Mouse (Mus musculus) midbrain, embryonic 11.5 days (tissue): ENCODE data around the gene Pcdh17. TPM values are rescaled to one million over a fixed set of nuclear protein-coding genes. Genes with fewer than 3 reads are reported as not detected.

ENCODE experiments used
- ATAC-seq: fragments of 200-750 bp; cut with Nextera tagmentation; 2 replicates; pipeline ENCODE4 v1.8.0; 2017; ENCODE audit warnings: moderate TSS enrichment, moderate library complexity; ENCODE audit not compliant: low FRiP score
- DNase-seq: peaks from one replicate; pipeline ENCODE4 v3.0.0; 2015; ENCODE audit warnings: low spot score; ENCODE audit errors: missing footprints
- H3K27ac ChIP-seq: fragments of 300-500 bp; sonication (generic); 2 replicates; pipeline ENCODE4 v1.5.1; 2014; ENCODE audit warnings: low read depth, low read length
- H3K27me3 ChIP-seq: fragments of 300-500 bp; sonication (generic); 2 replicates; pipeline ENCODE4 v1.6.1; 2014; ENCODE audit warnings: mild to moderate bottlenecking, low read length, moderate library complexity, mixed read lengths; ENCODE audit not compliant: control insufficient read depth, insufficient read depth
- H3K36me3 ChIP-seq: fragments of 300-500 bp; sonication (generic); 2 replicates; pipeline ENCODE4 v1.6.1; 2014; ENCODE audit warnings: mild to moderate bottlenecking, low read length, moderate library complexity, mixed read lengths; ENCODE audit not compliant: control insufficient read depth, insufficient read depth
- H3K4me1 ChIP-seq: fragments of 300-500 bp; sonication (generic); 2 replicates; pipeline ENCODE4 v1.6.1; 2014; ENCODE audit warnings: low read length; ENCODE audit not compliant: control insufficient read depth, insufficient read depth
- H3K4me2 ChIP-seq: fragments of 300-500 bp; sonication (generic); 2 replicates; pipeline ENCODE4 v1.6.1; 2014; ENCODE audit warnings: mild to moderate bottlenecking, moderate library complexity
- H3K4me3 ChIP-seq: fragments of 300-500 bp; sonication (generic); 2 replicates; pipeline ENCODE4 v1.5.1; 2014; ENCODE audit warnings: low read depth, low read length
- H3K9ac ChIP-seq: fragments of 300-500 bp; sonication (generic); 2 replicates; pipeline ENCODE4 v1.6.1; 2014; ENCODE audit warnings: low read length
- H3K9me3 ChIP-seq: fragments of 300-500 bp; sonication (generic); 2 replicates; pipeline ENCODE4 v1.6.1; 2016; ENCODE audit warnings: low read length; ENCODE audit not compliant: control insufficient read depth
- WGBS: fragments of 180-500 bp; shearing (Covaris S2); extraction: QIAGEN DNeasy Blood & Tissue Kit; methylation state at CpG from one replicate; pipeline ENCODE4 v1.1.7; 2014; 5-methylcytosine and 5-hydroxymethylcytosine counted together
- polyA plus RNA-seq: library from polyadenylated mRNA; unstranded; fragments of >200 nt; fragmentation: Nextera tagmentation; extraction: Ambion mirVana; gene quantifications from 2 replicates; pipeline ENCODE4 v1.2.1, GENCODE M21; 2014

Pcdh17 gene
- polyA plus RNA-seq, 1 experiment from 2014 or later, result 3.3 TPM

GRCm38 (mm10) chr14:84444663-84445502 is 1.5 kb downstream of the Pcdh17 start:
- H3K36me3 ChIP-seq, result no peaks in the 10 kb centered on the region
- no peaks in the 10 kb centered on the region for H3K9me3 ChIP-seq
- no peak overlapping the region for H3K27ac ChIP-seq
- 0 out of 2 replicates have a peak, but pooled peaks have one; percentile 22 for ATAC-seq
- 0% methylated on average over 21 of the region's 21 CpGs for WGBS
- peaks cover 26% of the 10 kb centered on the region for H3K27me3 ChIP-seq
- DNase-seq, result peak; percentile 92
- H3K4me1 ChIP-seq, result peaks cover 7% of the 10 kb centered on the region; the same call in 1 of the 2 replicates
- H3K4me2 ChIP-seq, result peak overlapping the region; percentile 88
- H3K9ac ChIP-seq, result peak overlapping the region; percentile 58
- peak overlapping the region; percentile 53 for H3K4me3 ChIP-seq

- Histone ChIP-seq H3K9me3 (no peaks in the 10 kb centered on the region), H3K4me2 (peak overlapping the region; percentile 88), H3K27ac (no peak overlapping the region), H3K4me1 (peaks cover 7% of the 10 kb centered on the region; the same call in 1 of the 2 replicates), H3K27me3 (peaks cover 26% of the 10 kb centered on the region), H3K36me3 (no peaks in the 10 kb centered on the region), H3K9ac (peak overlapping the region; percentile 58), H3K4me3 (peak overlapping the region; percentile 53)
- ATAC-seq (0 out of 2 replicates have a peak, but pooled peaks have one; percentile 4), DNase-seq (peak; percentile 97)
- under 1% methylated on average over 59 of the region's 59 CpGs for WGBS
Measured at GRCm38 (mm10) chr14:84445503-84446410, 2.4 kb downstream of the Pcdh17 start.

GRCm38 (mm10) chr14:84446411-84446915 is 3.1 kb downstream of the Pcdh17 start:
- Histone ChIP-seq H3K9ac (peak overlapping the region; percentile 58), H3K4me1 (peaks cover 7% of the 10 kb centered on the region; the same call in 1 of the 2 replicates), H3K4me2 (peak overlapping the region; percentile 88), H3K27ac (no peak overlapping the region), H3K27me3 (peaks cover 26% of the 10 kb centered on the region), H3K36me3 (no peaks in the 10 kb centered on the region), H3K9me3 (no peaks in the 10 kb centered on the region), H3K4me3 (peak overlapping the region; percentile 53)
- DNase-seq, result peak; percentile 97
- 4% methylated on average over 37 of the region's 37 CpGs for WGBS
- ATAC-seq, result no peak

GRCm38 (mm10) chr14:84446941-84447641 is 3.7 kb downstream of the Pcdh17 start:
- Histone ChIP-seq H3K27ac (no peak overlapping the region), H3K9ac (no peak overlapping the region), H3K4me3 (peak overlapping the region; percentile 53), H3K27me3 (peaks cover 26% of the 10 kb centered on the region), H3K4me1 (peaks cover 7% of the 10 kb centered on the region; the same call in 1 of the 2 replicates), H3K4me2 (peak overlapping the region; percentile 88), H3K9me3 (no peaks in the 10 kb centered on the region), H3K36me3 (no peaks in the 10 kb centered on the region)
- peak; percentile 97 for DNase-seq
- peak; percentile 14 for ATAC-seq
- WGBS, result 8% methylated on average over 45 of the region's 45 CpGs

- ATAC-seq (no peak), DNase-seq (peak; percentile 94)
- Histone ChIP-seq H3K4me2 (peak overlapping the region; percentile 88), H3K4me1 (peaks cover 7% of the 10 kb centered on the region; the same call in 1 of the 2 replicates), H3K4me3 (peak overlapping the region; percentile 53), H3K36me3 (no peaks in the 10 kb centered on the region), H3K9me3 (no peaks in the 10 kb centered on the region), H3K27me3 (peaks cover 26% of the 10 kb centered on the region), H3K27ac (no peak overlapping the region), H3K9ac (peak overlapping the region; percentile 9; the same call in 1 of the 2 replicates)
- WGBS, result 4% methylated on average over 45 of the region's 45 CpGs
Measured at GRCm38 (mm10) chr14:84447661-84448380, 4.5 kb downstream of the Pcdh17 start.

- Histone ChIP-seq H3K27ac (no peak overlapping the region), H3K27me3 (peaks cover 26% of the 10 kb centered on the region), H3K4me1 (peaks cover 7% of the 10 kb centered on the region; the same call in 1 of the 2 replicates), H3K36me3 (no peaks in the 10 kb centered on the region), H3K9me3 (no peaks in the 10 kb centered on the region), H3K4me2 (peak overlapping the region; percentile 88), H3K4me3 (peak overlapping the region; percentile 53), H3K9ac (peak overlapping the region; percentile 9; the same call in 1 of the 2 replicates)
- WGBS, result 2% methylated on average over 15 of the region's 15 CpGs
- ATAC-seq (no peak), DNase-seq (peak; percentile 93)
Measured at GRCm38 (mm10) chr14:84448381-84448771, 5.0 kb downstream of the Pcdh17 start.

GRCm38 (mm10) chr14:84454074-84454845 is 10.9 kb downstream of the Pcdh17 start:
- no peak overlapping the region for H3K9ac ChIP-seq
- WGBS, result 84% methylated on average over 4 of the region's 4 CpGs
- H3K27me3 ChIP-seq, result no peaks in the 10 kb centered on the region
- no peaks in the 10 kb centered on the region for H3K4me1 ChIP-seq
- DNase-seq, result no peak
- no peak overlapping the region for H3K4me3 ChIP-seq
- no peak overlapping the region for H3K27ac ChIP-seq
- no peaks in the 10 kb centered on the region for H3K36me3 ChIP-seq
- ATAC-seq, result no peak
- no peak overlapping the region for H3K4me2 ChIP-seq
- H3K9me3 ChIP-seq, result no peaks in the 10 kb centered on the region
